Mouse (Mus musculus) hindbrain, embryonic 14.5 days (tissue): ENCODE data around the gene Iqschfp. TPM values are rescaled to one million over a fixed set of nuclear protein-coding genes. Genes with fewer than 3 reads are reported as not detected.

Source experiments
- ATAC-seq: fragments of 200-750 bp; cut with Nextera tagmentation; 2 replicates; pipeline ENCODE4 v1.8.0; 2017; ENCODE audit warnings: moderate number of reproducible peaks, mild to moderate bottlenecking, moderate TSS enrichment, moderate library complexity; ENCODE audit not compliant: low FRiP score
- DNase-seq: peaks from one replicate; pipeline ENCODE4 v3.0.0-alpha.2; 2015; ENCODE audit warnings: low spot score
- H3K27ac ChIP-seq: fragments of 300-500 bp; sonication (generic); 2 replicates; pipeline ENCODE4 v1.5.1; 2014; ENCODE audit warnings: mild to moderate bottlenecking, moderate library complexity
- H3K27me3 ChIP-seq: fragments of 300-500 bp; sonication (generic); 2 replicates; pipeline ENCODE4 v1.6.1; 2014; ENCODE audit warnings: mild to moderate bottlenecking, low read length, mixed read lengths; ENCODE audit not compliant: control insufficient read depth, insufficient read depth
- H3K36me3 ChIP-seq: fragments of 300-500 bp; sonication (generic); replicated peaks from 2 replicates; pipeline ENCODE4 v1.6.1; 2014; ENCODE audit not compliant: control insufficient read depth, insufficient read depth
- H3K4me1 ChIP-seq: fragments of 300-500 bp; sonication (generic); replicated peaks from 2 replicates; pipeline ENCODE4 v1.6.1; 2014; ENCODE audit warnings: antibody characterized with exemption, low read length, mixed read lengths; ENCODE audit not compliant: control insufficient read depth, insufficient read depth
- H3K4me2 ChIP-seq: fragments of 300-500 bp; sonication (generic); replicated peaks from 2 replicates; pipeline ENCODE4 v1.6.1; 2014; ENCODE audit warnings: mild to moderate bottlenecking, moderate library complexity
- H3K4me3 ChIP-seq: fragments of 300-500 bp; sonication (generic); replicated peaks from 2 replicates; pipeline ENCODE4 v1.5.1; 2014; ENCODE audit warnings: mild to moderate bottlenecking, low read length
- H3K9ac ChIP-seq: fragments of 300-500 bp; sonication (generic); 2 replicates; pipeline ENCODE4 v1.6.1; 2014
- H3K9me3 ChIP-seq: fragments of 300-500 bp; sonication (generic); 2 replicates; pipeline ENCODE4 v1.6.1; 2016; ENCODE audit warnings: low read length; ENCODE audit not compliant: control insufficient read depth
- WGBS: fragments of 180-500 bp; shearing (Covaris S2); extraction: QIAGEN DNeasy Blood & Tissue Kit; methylation state at CpG from one replicate; pipeline ENCODE4 v1.1.7; 2014; 5-methylcytosine and 5-hydroxymethylcytosine counted together
- polyA plus RNA-seq: library from polyadenylated mRNA; unstranded; fragments of >200 nt; fragmentation: Nextera tagmentation; extraction: Ambion mirVana; gene quantifications from 2 replicates; pipeline ENCODE4 v1.2.1, GENCODE M21; 2014

Gene Iqschfp
- polyA plus RNA-seq, 1 experiment from 2014 or later: 7.5 TPM

- DNase-seq (no peak), ATAC-seq (no peak)
- Histone ChIP-seq H3K9me3 (no peaks in the 10 kb centered on the region), H3K4me1 (no peaks in the 10 kb centered on the region), H3K9ac (no peak overlapping the region), H3K36me3 (no peaks in the 10 kb centered on the region), H3K27me3 (0 out of 2 replicates have a peak, but pooled peaks cover 4% of the 10 kb centered on the region), H3K4me3 (no peak overlapping the region), H3K27ac (no peak overlapping the region), H3K4me2 (no peak overlapping the region)
- 82% methylated on average over 5 of the region's 5 CpGs for WGBS
Observed at GRCm38 (mm10) chr3:68488316-68488715, 596.3 kb downstream of the Iqschfp start.

GRCm38 (mm10) chr3:68491516-68491915 is 599.5 kb downstream of the Iqschfp start:
- 70% methylated on average over 6 of the region's 6 CpGs for WGBS
- Histone ChIP-seq H3K9me3 (no peaks in the 10 kb centered on the region), H3K27ac (no peak overlapping the region), H3K36me3 (no peaks in the 10 kb centered on the region), H3K27me3 (0 out of 2 replicates have a peak, but pooled peaks cover 4% of the 10 kb centered on the region), H3K9ac (no peak overlapping the region), H3K4me2 (no peak overlapping the region), H3K4me1 (0 out of 2 replicates have a peak, but pooled peaks cover 4% of the 10 kb centered on the region), H3K4me3 (no peak overlapping the region)
- DNase-seq (no peak), ATAC-seq (no peak)

- H3K4me1 ChIP-seq: 0 out of 2 replicates have a peak, but pooled peaks cover 4% of the 10 kb centered on the region
- H3K27ac ChIP-seq: no peak overlapping the region
- H3K36me3 ChIP-seq: no peaks in the 10 kb centered on the region
- H3K27me3 ChIP-seq: 0 out of 2 replicates have a peak, but pooled peaks cover 4% of the 10 kb centered on the region
- DNase-seq (no peak), ATAC-seq (no peak)
- WGBS: 72% methylated on average over 1 of the region's 1 CpGs
- H3K4me2 ChIP-seq: no peak overlapping the region
- no peak overlapping the region for H3K4me3 ChIP-seq
- no peak overlapping the region for H3K9ac ChIP-seq
- no peaks in the 10 kb centered on the region for H3K9me3 ChIP-seq
Observed at GRCm38 (mm10) chr3:68492066-68492465, 600.0 kb downstream of the Iqschfp start.

GRCm38 (mm10) chr3:68492513-68492912 is 600.5 kb downstream of the Iqschfp start:
- Histone ChIP-seq H3K9me3 (no peaks in the 10 kb centered on the region), H3K27ac (0 out of 2 replicates have a peak overlapping the region, but pooled peaks have one; percentile 23), H3K36me3 (no peaks in the 10 kb centered on the region), H3K4me2 (peak overlapping the region; percentile 99), H3K9ac (no peak overlapping the region), H3K4me1 (0 out of 2 replicates have a peak, but pooled peaks cover 4% of the 10 kb centered on the region), H3K27me3 (0 out of 2 replicates have a peak, but pooled peaks cover 4% of the 10 kb centered on the region), H3K4me3 (no peak overlapping the region; the same call in 1 of the 2 replicates)
- DNase-seq: no peak
- no peak for ATAC-seq
- WGBS: 28% methylated on average over 3 of the region's 3 CpGs

- ATAC-seq (0 out of 2 replicates have a peak, but pooled peaks have one; percentile 0), DNase-seq (no peak)
- peak overlapping the region; percentile 79 for H3K9ac ChIP-seq
- no peaks in the 10 kb centered on the region for H3K9me3 ChIP-seq
- peak overlapping the region; percentile 75 for H3K4me3 ChIP-seq
- 0 out of 2 replicates have a peak, but pooled peaks cover 4% of the 10 kb centered on the region for H3K4me1 ChIP-seq
- H3K27me3 ChIP-seq: 0 out of 2 replicates have a peak, but pooled peaks cover 4% of the 10 kb centered on the region
- H3K4me2 ChIP-seq: peak overlapping the region; percentile 99
- under 1% methylated on average over 12 of the region's 12 CpGs for WGBS
- peak overlapping the region; percentile 82 for H3K27ac ChIP-seq
- H3K36me3 ChIP-seq: no peaks in the 10 kb centered on the region
Observed at GRCm38 (mm10) chr3:68493170-68493585, 601.1 kb downstream of the Iqschfp start.

- Histone ChIP-seq H3K4me2 (peak overlapping the region; percentile 99), H3K4me1 (0 out of 2 replicates have a peak, but pooled peaks cover 4% of the 10 kb centered on the region), H3K4me3 (peak overlapping the region; percentile 75), H3K27ac (peak overlapping the region; percentile 82), H3K36me3 (no peaks in the 10 kb centered on the region), H3K9ac (peak overlapping the region; percentile 79), H3K9me3 (no peaks in the 10 kb centered on the region), H3K27me3 (0 out of 2 replicates have a peak, but pooled peaks cover 4% of the 10 kb centered on the region)
- DNase-seq (peak; percentile 72), ATAC-seq (peak; percentile 83)
- under 1% methylated on average over 66 of the region's 70 CpGs for WGBS
Observed at GRCm38 (mm10) chr3:68493586-68494295, 601.7 kb downstream of the Iqschfp start.

GRCm38 (mm10) chr3:68494296-68495095 is 602.5 kb downstream of the Iqschfp start:
- peak overlapping the region; percentile 75 for H3K4me3 ChIP-seq
- WGBS: under 1% methylated on average over 60 of the region's 68 CpGs
- 0 out of 2 replicates have a peak, but pooled peaks cover 4% of the 10 kb centered on the region for H3K27me3 ChIP-seq
- H3K4me2 ChIP-seq: peak overlapping the region; percentile 99
- H3K9ac ChIP-seq: peak overlapping the region; percentile 79
- no peaks in the 10 kb centered on the region for H3K9me3 ChIP-seq
- H3K4me1 ChIP-seq: 0 out of 2 replicates have a peak, but pooled peaks cover 4% of the 10 kb centered on the region
- DNase-seq (no peak), ATAC-seq (peak; percentile 0)
- no peaks in the 10 kb centered on the region for H3K36me3 ChIP-seq
- peak overlapping the region; percentile 82 for H3K27ac ChIP-seq

GRCm38 (mm10) chr3:68495096-68495735 is 603.2 kb downstream of the Iqschfp start:
- Histone ChIP-seq H3K4me2 (peak overlapping the region; percentile 99), H3K9me3 (no peaks in the 10 kb centered on the region), H3K36me3 (no peaks in the 10 kb centered on the region), H3K27me3 (0 out of 2 replicates have a peak, but pooled peaks cover 4% of the 10 kb centered on the region), H3K4me1 (0 out of 2 replicates have a peak, but pooled peaks cover 4% of the 10 kb centered on the region), H3K4me3 (peak overlapping the region; percentile 75), H3K27ac (peak overlapping the region; percentile 82), H3K9ac (peak overlapping the region; percentile 79)
- DNase-seq (no peak), ATAC-seq (peak; percentile 56)
- under 1% methylated on average over 38 of the region's 38 CpGs for WGBS
